Mouse (Mus musculus) heart, adult 11 months (tissue): ENCODE measurements around the gene Uqcc2.

Source experiments
- DNase-seq: peaks from one replicate; pipeline ENCODE4 v3.0.0; 2022

Gene Uqcc2

DNA sequence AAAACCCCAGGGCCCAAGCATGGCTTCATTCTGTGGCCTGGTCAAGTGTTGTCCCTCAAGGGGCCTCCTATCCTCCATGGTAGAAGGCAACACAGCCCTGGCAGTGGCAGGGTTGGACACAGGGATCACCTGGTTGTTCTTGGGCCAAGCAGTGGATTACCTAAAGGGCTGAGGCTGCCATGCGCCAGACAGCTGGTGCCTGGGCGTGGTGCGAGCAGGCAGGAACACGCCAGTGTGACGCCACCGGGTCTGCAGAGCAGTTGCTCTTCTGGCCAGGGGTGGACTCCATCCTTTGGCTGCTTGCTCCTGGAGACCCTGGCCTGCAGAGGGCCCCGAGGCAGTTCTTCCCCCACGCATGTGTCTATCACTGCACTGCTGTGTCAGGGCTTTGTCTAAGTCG, 59.9 kb downstream of the Uqcc2 start:
- no peak for DNase-seq

DNA sequence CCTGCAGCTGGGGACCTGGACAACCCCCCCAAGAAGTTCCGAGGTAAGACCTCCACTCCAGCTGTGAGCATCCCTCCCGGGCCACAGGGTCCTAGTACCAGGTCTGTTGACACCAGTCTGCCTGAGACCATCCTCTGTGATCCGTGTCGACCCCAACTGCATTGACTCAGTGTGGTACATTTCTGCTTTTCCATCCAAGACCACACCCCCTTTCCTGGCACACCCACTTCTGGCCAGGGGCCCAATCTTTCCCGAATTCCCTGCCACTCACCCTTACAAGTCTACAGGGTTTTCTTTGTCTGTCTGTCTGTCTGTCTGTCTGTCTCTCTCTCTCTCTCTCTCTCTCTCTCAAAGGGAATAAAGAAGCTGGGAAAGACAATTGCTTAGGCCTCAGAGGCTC, 60.6 kb downstream of the Uqcc2 start:
- DNase-seq: no peak
